Mouse (Mus musculus): Measurements from ENCODE around the gene Mansc4. TPM values are rescaled to one million over a fixed set of nuclear protein-coding genes. Genes with fewer than 3 reads are reported as not detected.

Mansc4 gene
- polyA plus RNA-seq, 1 experiment from 2014 or later: 0.63 TPM

- ChIA-PET POLR2A (interaction anchor here (1.7 kb wide), 1 partner anchor 13 kb away, joined by 3 read pairs; no protein-coding TSS in a partner anchor), CTCF (interaction anchor here (1.1 to 1.3 kb wide), 2 partner anchors 8 to 14 kb away, joined by 3 to 5 read pairs; no protein-coding TSS in a partner anchor)
- no peak for TF ChIP-seq CTCF (IDR thresholded peaks at IDR 0.05)
- in situ Hi-C loops (cut with MboI; ENCODE audit: low pct_unique_long_range_greater_than_20kb): loop anchor here (10.0 kb wide), 1 partner anchor 776 kb away; no protein-coding TSS in a partner anchor
- no peaks in the 10 kb centered on the region for H3K27me3 ChIP-seq
- ATAC-seq: no peak
- no peak for DNase-seq (ENCODE audit: low read depth, low spot score)
Measured at GRCm38 (mm10) chr6:147028396-147028795, 58.4 kb downstream of the Mansc4 start.

Other genes with a start within 250 kb of the Mansc4 start
- gene Smco2, start 236.9 kb downstream of the Mansc4 start, polyA plus RNA-seq (2021): not detected
- 138 TPM for gene Ppfibp1, start 198.5 kb downstream of the Mansc4 start, polyA plus RNA-seq (2021)
- not detected for gene 1700034J05Rik, start 132.6 kb downstream of the Mansc4 start, polyA plus RNA-seq (2021)
- gene Rep15, start 54.4 kb downstream of the Mansc4 start, polyA plus RNA-seq (2021): 2.4 TPM
- 109 TPM for gene Mrps35, start 44.3 kb downstream of the Mansc4 start, polyA plus RNA-seq (2021)
- 9.8 TPM for gene Klhl42, start 4.3 kb upstream of the Mansc4 start, polyA plus RNA-seq (2021)
- gene Pthlh, start 177.2 kb upstream of the Mansc4 start, polyA plus RNA-seq (2021): 0.08 TPM